Mouse (Mus musculus): ENCODE measurements around the gene Pip4k2c.

The Pip4k2c gene

GRCm38 (mm10) chr10:127188079-127188453 lies 23.3 kb downstream of the Pip4k2c start:
- no peak for DNase-seq

DNA sequence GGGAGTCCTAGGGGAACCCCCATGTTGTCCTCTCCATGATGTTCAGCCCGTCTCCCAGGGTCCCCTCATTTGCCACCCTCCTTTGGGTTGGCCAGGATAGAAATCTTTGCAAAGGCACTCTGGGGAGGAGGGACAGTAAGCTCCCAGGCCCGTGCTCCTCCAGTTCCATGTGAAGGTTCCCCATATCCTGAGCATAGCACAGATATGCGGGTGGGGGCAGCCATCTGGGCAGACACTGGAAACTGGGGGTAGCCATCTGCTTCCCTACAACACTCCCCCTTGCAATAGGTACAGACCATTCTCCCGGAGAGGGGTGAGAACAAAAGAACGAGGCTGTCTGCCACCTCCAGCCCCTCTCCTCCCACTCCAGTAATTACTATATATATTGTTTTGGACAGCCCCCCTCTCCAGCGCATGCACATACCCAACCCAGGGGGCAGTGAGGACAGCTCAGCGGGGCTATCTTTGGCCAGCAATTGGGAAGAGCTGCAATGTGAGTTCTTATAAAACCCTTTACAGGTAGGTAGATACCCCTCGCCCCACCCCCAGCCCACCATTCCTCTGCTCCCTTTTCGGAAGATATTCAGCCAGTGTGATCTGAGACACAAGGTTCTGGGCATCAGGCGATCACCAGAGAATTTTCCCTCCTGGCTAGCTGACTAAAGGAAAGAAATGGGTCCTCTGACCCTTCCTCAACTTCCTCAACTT lies 23.9 kb downstream of the Pip4k2c start:
- peak; percentile 76 for DNase-seq

GRCm38 (mm10) chr10:127186451-127186850 lies 24.9 kb downstream of the Pip4k2c start:
- no peak for DNase-seq

GRCm38 (mm10) chr10:127185506-127185905 lies 25.9 kb downstream of the Pip4k2c start:
- DNase-seq: no peak

- no peak for DNase-seq
These were observed 26.3 kb downstream of the Pip4k2c start for GRCm38 (mm10) chr10:127185101-127185500.

- no peak for DNase-seq
These were observed 27.6 kb downstream of the Pip4k2c start for GRCm38 (mm10) chr10:127183759-127184158.

DNA sequence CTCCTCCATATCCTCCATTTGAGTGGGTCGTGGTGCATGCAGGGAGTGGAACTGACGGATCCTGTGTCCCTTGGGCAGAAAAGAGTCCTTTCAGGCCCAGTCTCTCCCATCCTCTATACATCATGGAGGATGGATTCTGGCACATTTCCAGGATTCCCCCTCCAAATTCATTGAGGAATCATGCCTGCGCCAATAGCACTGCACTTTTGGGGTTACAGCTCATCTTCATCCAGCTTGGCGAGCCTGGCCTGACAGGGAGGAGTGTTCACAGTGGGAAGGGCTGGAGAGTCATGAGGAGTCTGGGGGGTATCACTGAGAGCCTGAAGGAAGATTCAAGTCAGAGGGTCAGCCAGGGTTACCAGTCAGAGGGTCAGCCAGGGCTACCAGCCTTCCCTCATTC lies 28.8 kb downstream of the Pip4k2c start:
- DNase-seq: no peak

DNA sequence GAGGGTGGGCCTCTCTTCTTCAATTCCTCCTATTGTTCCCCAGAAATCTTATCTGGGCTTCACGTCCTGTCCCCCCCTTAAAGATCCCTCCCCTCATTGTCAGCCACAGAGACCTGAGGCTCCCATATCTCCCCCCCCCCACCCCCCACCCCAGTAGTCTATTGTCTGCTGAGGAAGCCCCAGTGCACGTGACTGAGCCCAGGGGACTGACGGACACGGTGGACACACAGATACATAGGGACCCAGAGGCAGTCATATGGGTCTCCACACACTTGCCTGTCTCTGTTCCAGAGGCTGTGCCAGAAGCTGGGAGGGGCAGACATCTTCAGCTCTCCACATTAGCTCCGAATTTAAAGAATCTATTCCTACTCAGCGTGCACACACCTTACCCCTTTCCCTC lies 29.8 kb downstream of the Pip4k2c start:
- no peak for DNase-seq

- DNase-seq: no peak
These were observed 30.7 kb downstream of the Pip4k2c start for GRCm38 (mm10) chr10:127180695-127181047.

DNA sequence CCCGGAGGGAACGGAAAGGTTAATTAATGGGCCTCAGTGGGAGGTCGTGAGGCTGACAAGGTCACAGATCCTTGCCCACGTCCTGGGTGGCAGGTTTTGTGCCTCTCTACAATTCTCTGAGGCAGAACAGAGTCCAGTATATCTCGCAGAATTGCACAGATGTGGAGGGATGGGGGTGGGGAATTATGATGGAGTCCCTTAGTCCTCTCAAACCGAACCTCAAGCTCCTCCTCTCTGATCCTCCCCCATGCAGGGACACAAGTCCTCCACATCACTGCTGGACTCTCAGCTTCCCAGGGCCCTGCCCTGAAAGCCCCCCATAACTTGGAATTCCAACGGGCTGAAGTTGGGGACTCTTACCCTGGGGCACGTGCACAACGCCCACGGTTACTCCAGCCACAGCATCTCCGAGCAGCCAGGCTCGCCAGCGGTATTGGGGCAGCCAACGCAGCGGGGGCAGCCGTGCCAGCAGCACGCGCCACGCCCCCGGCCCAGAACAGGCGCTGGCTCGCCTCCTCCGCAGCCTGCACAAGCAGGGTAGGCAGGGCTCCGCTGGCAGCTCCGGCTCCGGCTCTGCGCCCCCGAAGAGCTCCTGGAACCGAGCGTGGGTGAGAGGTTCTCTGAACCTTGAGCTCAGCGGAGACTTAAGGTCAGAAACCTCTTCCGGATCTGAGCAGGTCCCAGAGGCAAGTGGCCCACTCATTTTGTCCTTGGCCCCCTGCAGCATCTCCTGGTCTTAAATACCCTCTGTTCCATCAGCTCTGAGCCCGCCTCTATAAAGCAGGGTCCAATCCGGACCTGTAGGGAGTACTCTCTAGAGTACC lies 31.3 kb downstream of the Pip4k2c start, which contains the start of gene Slc26a10:
Slc26a10 (minus strand) TSS at position 775 of the 824 bp plus-strand sequence.
- DNase-seq: no peak

- peak; percentile 30 for DNase-seq
These were observed 32.9 kb downstream of the Pip4k2c start for GRCm38 (mm10) chr10:127178286-127179027.

DNA sequence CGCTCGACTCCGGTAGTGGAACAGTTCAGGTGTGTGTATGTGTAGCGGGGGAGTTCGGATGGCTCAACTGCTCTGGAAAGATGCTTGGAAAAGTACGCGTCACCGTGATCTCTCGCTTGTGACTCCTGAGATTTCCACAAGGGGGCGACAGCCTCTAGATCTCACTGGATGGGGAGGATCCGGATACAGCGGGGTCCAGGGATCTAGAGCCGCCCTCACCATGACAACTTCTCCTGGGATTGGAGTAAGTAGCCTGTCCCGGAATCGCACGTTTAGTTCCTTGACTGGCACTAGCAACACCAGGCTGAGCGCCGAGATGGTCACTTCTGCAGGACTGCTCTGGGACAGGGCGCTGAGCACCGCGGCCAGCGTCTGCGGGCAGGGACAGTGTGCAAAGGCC lies 33.7 kb downstream of the Pip4k2c start:
- peak; percentile 86 for DNase-seq

- no peak for DNase-seq
These were observed 34.1 kb downstream of the Pip4k2c start for GRCm38 (mm10) chr10:127177235-127177634.

GRCm38 (mm10) chr10:127176756-127177155 lies 34.6 kb downstream of the Pip4k2c start:
- DNase-seq: peak; percentile 10

DNA sequence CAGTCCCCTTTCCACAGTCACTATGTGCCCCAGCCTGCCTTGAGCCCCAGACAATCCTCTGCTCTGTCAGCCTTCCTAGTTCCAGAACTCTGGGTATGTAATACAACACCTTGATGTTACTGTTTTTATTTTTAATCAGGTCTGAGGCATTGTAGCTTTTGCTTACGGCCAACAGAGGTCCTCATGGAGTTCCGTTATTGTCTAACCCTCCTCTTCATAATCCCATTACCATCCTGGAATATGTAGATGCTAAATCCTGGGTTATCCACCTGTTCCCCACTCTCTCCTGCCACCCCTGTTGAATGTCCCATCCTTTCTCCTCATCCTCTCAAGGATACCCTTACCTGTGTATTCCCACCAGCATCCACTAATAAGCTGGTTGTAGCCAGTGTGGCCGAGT lies 35.2 kb downstream of the Pip4k2c start:
- peak; percentile 10 for DNase-seq

GRCm38 (mm10) chr10:127174170-127174569 lies 37.2 kb downstream of the Pip4k2c start:
- DNase-seq: peak; percentile 14

- peak; percentile 15 for DNase-seq
These were observed 38.0 kb downstream of the Pip4k2c start for GRCm38 (mm10) chr10:127173148-127174065.

DNA sequence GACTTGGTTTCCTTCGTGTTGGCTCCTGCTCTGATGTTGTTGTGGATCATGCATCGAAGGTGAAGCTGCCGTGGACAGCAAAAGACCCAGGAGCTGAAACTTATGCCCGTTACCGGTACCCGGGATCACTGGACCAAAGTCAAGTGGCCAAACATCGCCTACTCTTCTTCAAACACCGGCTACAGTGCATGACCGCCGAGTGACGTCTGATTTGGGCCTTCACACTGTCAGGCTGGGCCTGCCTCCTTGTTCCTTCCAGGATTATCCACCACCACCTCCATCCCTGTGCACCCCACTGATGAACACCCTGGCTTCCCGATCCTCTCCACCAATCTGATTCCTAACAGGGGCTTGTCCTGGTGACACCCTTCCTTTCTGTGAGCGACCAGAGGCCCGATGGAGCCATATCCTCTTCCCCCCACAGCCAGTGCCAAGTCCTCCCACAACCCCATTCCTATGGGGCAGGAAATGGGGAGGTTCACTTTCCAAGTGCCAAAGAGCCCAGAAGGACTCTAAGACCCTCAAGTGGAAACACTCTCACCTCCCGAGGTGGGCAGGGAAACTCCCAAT lies 39.7 kb downstream of the Pip4k2c start:
- no peak for DNase-seq

DNA sequence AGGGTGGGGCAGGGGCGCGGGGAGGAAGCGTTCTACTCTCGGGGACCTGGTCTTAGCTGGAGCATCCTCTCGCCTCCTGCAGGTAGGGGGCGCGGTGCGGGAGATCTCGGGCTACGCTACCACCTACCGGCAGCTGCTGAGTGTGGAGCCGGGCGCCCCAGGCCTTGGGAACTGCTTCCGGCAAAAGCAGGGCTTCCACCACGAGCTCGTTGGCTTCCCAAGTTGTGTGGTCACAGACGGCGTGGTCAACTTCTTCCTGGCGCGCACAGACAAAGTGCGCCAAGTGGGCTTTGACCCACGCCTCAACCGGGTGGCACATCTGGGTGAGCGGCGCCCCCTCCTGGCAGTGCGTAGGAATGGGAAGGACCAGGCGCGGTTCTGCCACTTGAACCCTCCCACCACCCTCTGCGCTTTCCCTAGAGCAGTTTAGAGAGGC lies 40.5 kb downstream of the Pip4k2c start:
- DNase-seq: peak; percentile 45

DNA sequence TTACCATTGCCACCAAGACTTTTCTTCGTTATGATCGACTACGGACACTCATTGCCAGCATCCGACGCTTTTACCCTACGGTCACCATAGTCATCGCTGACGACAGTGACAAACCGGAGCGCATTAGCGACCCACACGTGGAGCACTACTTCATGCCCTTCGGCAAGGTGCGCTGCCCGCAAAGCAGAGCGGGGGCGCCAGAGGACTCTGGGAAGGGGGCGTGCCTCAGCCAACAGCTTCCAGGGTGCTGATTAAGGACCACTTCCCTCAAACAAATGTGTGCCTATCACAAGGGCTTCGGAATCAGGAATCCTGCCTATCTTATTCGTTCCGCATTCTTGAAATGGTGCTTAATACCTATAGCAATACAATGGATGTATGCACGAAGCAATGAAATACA lies 41.4 kb downstream of the Pip4k2c start:
- DNase-seq: peak; percentile 39

DNA sequence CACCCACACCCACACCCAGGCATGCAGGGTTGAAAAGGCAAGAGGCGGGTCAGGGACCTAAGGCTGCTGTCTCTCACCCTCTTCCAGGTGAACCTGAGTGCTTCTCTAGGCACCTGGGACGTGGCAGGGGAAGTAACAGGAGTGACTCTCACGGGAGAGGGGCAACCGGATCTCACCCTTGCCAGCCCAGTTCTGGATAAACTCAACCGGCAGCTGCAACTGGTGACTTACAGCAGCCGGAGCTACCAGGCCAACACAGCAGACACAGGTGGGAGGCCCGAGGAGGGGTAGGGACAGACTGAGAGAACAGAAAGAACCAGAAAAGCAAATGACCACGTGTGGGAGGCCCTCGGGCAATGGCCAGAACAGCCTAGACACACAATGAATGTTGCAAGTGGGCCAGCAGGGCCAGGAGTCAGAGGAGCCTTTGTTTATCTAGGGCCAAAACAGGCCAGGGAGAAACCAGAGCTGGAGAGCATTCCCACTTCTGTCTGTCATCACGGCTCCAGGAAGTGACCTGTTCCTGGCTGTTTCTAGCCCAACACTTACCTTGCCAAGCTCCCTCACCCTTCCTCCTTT lies 43.7 kb downstream of the Pip4k2c start:
- DNase-seq: peak; percentile 41

Measured in cerebellum, adult 9-10 months (tissue).